Mouse (Mus musculus) lung, embryonic 14.5 days (tissue): ENCODE measurements around the gene Nhsl1. TPM values are rescaled to one million over a fixed set of nuclear protein-coding genes. Genes with fewer than 3 reads are reported as not detected.
A peak's percentile ranks its signal among the peaks of the same experiment; 100 is the strongest.

Source experiments
- ATAC-seq: fragments of 200-750 bp; cut with Nextera tagmentation; 2 replicates; pipeline ENCODE4 v1.8.0; 2017; ENCODE audit warnings: mild to moderate bottlenecking, moderate TSS enrichment, moderate library complexity; ENCODE audit not compliant: insufficient read depth
- DNase-seq: peaks from one replicate; pipeline ENCODE4 v3.0.0-alpha.2; 2015
- H3K27ac ChIP-seq: fragments of 300-500 bp; sonication (generic); 2 replicates; pipeline ENCODE4 v1.5.1; 2014; ENCODE audit warnings: low read depth, mild to moderate bottlenecking, moderate library complexity
- H3K27me3 ChIP-seq: fragments of 300-500 bp; sonication (generic); 2 replicates; pipeline ENCODE4 v1.6.1; 2014; ENCODE audit warnings: low read length, control low read depth; ENCODE audit not compliant: insufficient read depth
- H3K36me3 ChIP-seq: fragments of 300-500 bp; sonication (generic); 2 replicates; pipeline ENCODE4 v1.6.1; 2014; ENCODE audit warnings: control low read depth; ENCODE audit not compliant: insufficient read depth
- H3K4me1 ChIP-seq: fragments of 300-500 bp; sonication (generic); 2 replicates; pipeline ENCODE4 v1.6.1; 2014; ENCODE audit warnings: antibody characterized with exemption, control low read depth; ENCODE audit not compliant: insufficient read depth
- H3K4me2 ChIP-seq: fragments of 300-500 bp; sonication (generic); 2 replicates; pipeline ENCODE4 v1.6.1; 2014; ENCODE audit warnings: mild to moderate bottlenecking
- H3K4me3 ChIP-seq: fragments of 300-500 bp; sonication (generic); 2 replicates; pipeline ENCODE4 v1.5.1; 2014; ENCODE audit warnings: low read depth, low read length
- H3K9ac ChIP-seq: fragments of 300-500 bp; sonication (generic); 2 replicates; pipeline ENCODE4 v1.6.1; 2014
- H3K9me3 ChIP-seq: fragments of 300-500 bp; sonication (generic); 2 replicates; pipeline ENCODE4 v1.6.1; 2016; ENCODE audit warnings: low read depth, low read length, control low read depth
- CTCF ChIP-seq: IDR thresholded peaks from 2 replicates; pipeline ENCODE4 v1.5.1; 2016; ENCODE audit warnings: antibody characterized with exemption, low read depth
- WGBS: fragments of 180-500 bp; shearing (Covaris S2); extraction: QIAGEN DNeasy Blood & Tissue Kit; methylation state at CpG from one replicate; pipeline ENCODE4 v1.1.7; 2014; 5-methylcytosine and 5-hydroxymethylcytosine counted together
- polyA plus RNA-seq: library from polyadenylated mRNA; unstranded; fragments of >200 nt; fragmentation: Nextera tagmentation; extraction: Ambion mirVana; gene quantifications from 2 replicates; pipeline ENCODE4 v1.2.1, GENCODE M21; 2014

Nhsl1 gene
- polyA plus RNA-seq, 1 experiment from 2014 or later: 5.5 TPM

DNA sequence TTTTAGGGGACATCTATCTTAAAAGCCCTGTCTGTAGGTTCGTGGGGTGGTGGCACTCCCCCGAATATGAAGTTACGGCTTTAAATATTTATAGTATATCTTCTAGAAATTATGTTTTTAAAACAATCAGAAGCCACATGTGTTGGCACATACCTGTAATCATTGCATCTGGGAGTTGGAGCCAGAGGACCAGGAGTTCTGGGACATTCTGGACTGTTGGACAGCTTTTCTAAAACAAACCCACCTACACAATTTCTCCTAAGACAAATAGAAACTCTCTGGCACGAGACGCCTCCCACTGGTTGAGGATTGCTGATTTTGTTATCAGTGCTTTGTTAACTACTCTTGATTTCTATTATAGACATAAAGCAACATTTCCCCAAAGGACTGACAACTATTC lies 11.7 kb downstream of the Nhsl1 start:
- Histone ChIP-seq H3K27me3 (no peaks in the 10 kb centered on the region), H3K9me3 (no peaks in the 10 kb centered on the region), H3K36me3 (no peaks in the 10 kb centered on the region), H3K4me3 (no peak overlapping the region), H3K4me2 (no peak overlapping the region), H3K27ac (no peak overlapping the region), H3K9ac (no peak overlapping the region), H3K4me1 (peaks cover 3% of the 10 kb centered on the region; the same call in 1 of the 2 replicates)
- ATAC-seq: no peak
- no peak for DNase-seq
- TF ChIP-seq CTCF: no peak
- WGBS: 73% methylated on average over 5 of the region's 5 CpGs

DNA sequence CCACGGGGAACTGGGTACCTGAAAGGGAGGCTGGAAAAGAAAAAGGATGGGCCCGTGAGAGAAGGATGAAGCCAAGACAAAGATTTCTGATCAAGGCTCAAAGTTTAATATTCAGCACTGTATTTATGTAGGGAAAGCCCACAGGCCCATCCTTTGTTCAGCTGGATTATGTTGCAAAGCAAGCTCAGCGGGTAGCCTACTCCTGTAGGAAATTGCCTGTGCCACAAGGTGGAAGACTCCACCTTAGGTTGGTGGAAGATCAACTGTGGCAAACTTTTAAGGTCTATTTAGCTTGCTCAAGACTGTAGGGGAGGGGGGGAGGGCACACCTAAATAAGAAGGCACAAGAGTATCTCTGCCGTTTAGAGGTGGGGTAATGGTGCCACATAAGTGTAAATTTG lies 14.8 kb downstream of the Nhsl1 start:
- Histone ChIP-seq H3K27me3 (no peaks in the 10 kb centered on the region), H3K4me2 (no peak overlapping the region), H3K9ac (no peak overlapping the region), H3K4me1 (peaks cover 3% of the 10 kb centered on the region; the same call in 1 of the 2 replicates), H3K36me3 (no peaks in the 10 kb centered on the region), H3K4me3 (no peak overlapping the region), H3K9me3 (no peaks in the 10 kb centered on the region), H3K27ac (no peak overlapping the region)
- DNase-seq: no peak
- 59% methylated on average over 4 of the region's 4 CpGs for WGBS
- TF ChIP-seq CTCF: no peak
- no peak for ATAC-seq

GRCm38 (mm10) chr10:18334176-18334575 lies 15.4 kb downstream of the Nhsl1 start:
- H3K4me3 ChIP-seq: no peak overlapping the region
- no peak for ATAC-seq
- no peak for TF ChIP-seq CTCF
- H3K27me3 ChIP-seq: no peaks in the 10 kb centered on the region
- H3K27ac ChIP-seq: no peak overlapping the region
- 86% methylated on average over 4 of the region's 4 CpGs for WGBS
- H3K9ac ChIP-seq: no peak overlapping the region
- no peaks in the 10 kb centered on the region for H3K9me3 ChIP-seq
- peaks cover 3% of the 10 kb centered on the region; the same call in 1 of the 2 replicates for H3K4me1 ChIP-seq
- no peak for DNase-seq
- H3K36me3 ChIP-seq: no peaks in the 10 kb centered on the region
- no peak overlapping the region for H3K4me2 ChIP-seq

GRCm38 (mm10) chr10:18334734-18335133 lies 15.9 kb downstream of the Nhsl1 start:
- no peak for TF ChIP-seq CTCF
- no peak for ATAC-seq
- WGBS: 83% methylated on average over 9 of the region's 9 CpGs

DNA sequence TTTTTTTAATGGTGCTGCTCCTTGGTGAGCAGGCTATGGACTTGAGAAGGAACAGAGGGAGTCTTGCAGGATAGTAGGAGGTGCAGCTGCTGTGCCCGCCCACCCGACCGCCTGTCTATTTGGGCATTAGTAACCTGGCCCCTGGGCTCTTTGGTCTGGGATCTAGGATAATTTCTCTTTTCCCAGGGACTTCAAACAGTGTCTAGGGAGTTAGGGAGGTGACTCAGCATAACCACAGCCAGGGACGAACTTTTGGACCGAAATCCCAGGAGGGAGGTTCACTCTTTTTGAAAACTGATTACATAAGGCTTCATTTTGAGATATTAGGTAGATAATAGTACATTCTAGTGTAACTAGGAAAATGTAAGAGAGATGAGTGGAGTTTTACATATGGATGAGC lies 18.9 kb downstream of the Nhsl1 start:
- no peaks in the 10 kb centered on the region for H3K27me3 ChIP-seq
- no peak overlapping the region for H3K27ac ChIP-seq
- H3K9ac ChIP-seq: no peak overlapping the region
- TF ChIP-seq CTCF: no peak
- no peak overlapping the region for H3K4me2 ChIP-seq
- DNase-seq (no peak), ATAC-seq (no peak)
- no peaks in the 10 kb centered on the region for H3K36me3 ChIP-seq
- no peak overlapping the region for H3K4me3 ChIP-seq
- H3K4me1 ChIP-seq: no peaks in the 10 kb centered on the region
- WGBS: 72% methylated on average over 5 of the region's 5 CpGs
- H3K9me3 ChIP-seq: no peaks in the 10 kb centered on the region

More at GRCm38 (mm10) chr10:18334734-18335133, 15.9 kb downstream of the Nhsl1 start:
- Histone ChIP-seq H3K4me3 (no peak overlapping the region), H3K27ac (no peak overlapping the region), H3K9me3 (no peaks in the 10 kb centered on the region), H3K36me3 (no peaks in the 10 kb centered on the region), H3K4me1 (0 out of 2 replicates have a peak, but pooled peaks cover 2% of the 10 kb centered on the region), H3K4me2 (no peak overlapping the region), H3K27me3 (no peaks in the 10 kb centered on the region), H3K9ac (no peak overlapping the region)
- DNase-seq: no peak

GRCm38 (mm10) chr10:18339386-18339785 lies 20.6 kb downstream of the Nhsl1 start:
- DNase-seq (peak; percentile 58), ATAC-seq (peak; percentile 69; the same call in 1 of the 2 replicates)
- Histone ChIP-seq H3K4me3 (no peak overlapping the region), H3K27me3 (no peaks in the 10 kb centered on the region), H3K4me1 (no peaks in the 10 kb centered on the region), H3K9me3 (no peaks in the 10 kb centered on the region), H3K4me2 (no peak overlapping the region), H3K27ac (no peak overlapping the region), H3K9ac (no peak overlapping the region), H3K36me3 (no peaks in the 10 kb centered on the region)
- TF ChIP-seq CTCF: no peak
- WGBS: 58% methylated on average over 6 of the region's 6 CpGs

DNA sequence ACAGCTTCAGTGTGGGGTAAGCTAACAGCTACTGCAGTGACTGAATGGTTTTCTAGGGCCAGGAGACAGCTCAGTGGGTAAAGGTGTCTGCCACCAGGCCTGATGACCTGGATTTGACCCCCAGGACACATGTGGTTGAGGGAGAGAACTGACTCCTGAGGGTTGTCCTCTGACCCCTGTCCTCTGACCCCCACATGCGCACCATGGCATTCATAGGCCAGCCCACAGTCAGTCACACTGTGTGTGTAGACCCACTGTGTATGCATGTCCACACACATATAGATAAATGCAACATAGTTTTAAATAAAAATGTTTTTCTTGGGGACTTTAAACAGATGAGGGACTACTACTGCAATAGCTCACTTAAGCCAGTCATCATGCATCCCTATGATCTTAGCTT lies 22.1 kb downstream of the Nhsl1 start:
- no peak overlapping the region for H3K27ac ChIP-seq
- no peak for ATAC-seq
- no peak for TF ChIP-seq CTCF
- H3K27me3 ChIP-seq: no peaks in the 10 kb centered on the region
- WGBS: 94% methylated on average over 1 of the region's 1 CpGs
- no peak overlapping the region for H3K4me3 ChIP-seq
- no peaks in the 10 kb centered on the region for H3K9me3 ChIP-seq
- no peak for DNase-seq
- H3K9ac ChIP-seq: no peak overlapping the region
- no peaks in the 10 kb centered on the region for H3K4me1 ChIP-seq
- no peak overlapping the region for H3K4me2 ChIP-seq
- no peaks in the 10 kb centered on the region for H3K36me3 ChIP-seq
